Mouse (Mus musculus): Measurements from ENCODE around the gene Ppp1r13l.

- no peak for TF ChIP-seq POLR2A (IDR thresholded peaks at IDR 0.05; ENCODE audit: extremely low read depth, insufficient read depth, low read length)
- no peak for TF ChIP-seq CTCF (IDR thresholded peaks at IDR 0.05; ENCODE audit: low read depth, low read length)
Observed at GRCm38 (mm10) chr7:19404476-19404875, 44.9 kb downstream of the Ppp1r13l start, which contains the start of gene Ckm.
